Mouse (Mus musculus): ENCODE results near the gene Tescl. TPM values are rescaled to one million over a fixed set of nuclear protein-coding genes. Genes with fewer than 3 reads are reported as not detected.

Gene Tescl
- polyA plus RNA-seq, 1 experiment from 2014 or later = not detected

DNA sequence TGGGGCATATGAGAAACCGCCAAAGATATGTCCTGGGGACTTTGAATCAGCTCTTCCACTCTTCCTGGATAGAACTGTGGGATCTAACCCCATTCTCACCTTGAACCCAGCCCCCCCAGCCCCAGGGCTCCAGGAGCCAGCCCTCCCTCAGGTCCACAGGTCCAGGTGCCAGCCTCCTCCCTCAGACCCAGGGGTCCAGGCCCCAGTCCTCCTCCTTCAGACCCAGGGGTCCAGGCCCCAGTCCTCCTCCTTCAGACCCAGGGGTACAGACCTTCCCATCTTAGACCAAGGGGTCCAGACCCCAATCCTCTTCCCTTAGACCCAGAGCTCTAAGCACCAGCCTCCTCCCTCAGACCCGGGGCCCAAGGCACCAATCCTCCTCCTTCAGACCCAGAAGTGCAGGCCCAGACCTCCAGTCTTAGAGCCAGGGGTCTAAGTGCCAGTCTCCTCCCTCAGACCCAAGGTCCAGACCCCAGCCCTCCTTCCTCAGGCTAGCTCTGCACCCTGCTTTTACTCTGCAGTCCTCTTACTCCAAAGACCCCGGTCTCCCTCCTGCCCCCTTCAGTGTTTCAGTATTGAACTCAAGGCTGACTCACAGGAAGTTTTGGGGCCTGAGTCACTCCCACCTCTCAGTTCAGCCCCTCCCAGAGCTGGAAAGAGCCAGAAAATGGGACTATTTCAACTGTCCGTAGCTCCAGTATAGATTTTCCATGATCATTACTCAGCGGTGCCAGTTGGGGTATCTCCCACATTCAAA is 31.7 kb upstream of the Tescl start:
- no peaks in the 10 kb centered on the region for H3K27me3 ChIP-seq (ENCODE audit: control insufficient read depth, insufficient read depth, low read length)
- WGBS = 83% methylated on average over 5 of the region's 5 CpGs
- H3K36me3 ChIP-seq (ENCODE audit: control insufficient read depth, insufficient read depth, low read length) = no peaks in the 10 kb centered on the region
- ATAC-seq (ENCODE audit: insufficient read depth, low FRiP score, low TSS enrichment) = peak; percentile 36; the same call in 1 of the 2 replicates
- H3K9ac ChIP-seq (ENCODE audit: low read length) = no peak overlapping the region
- no peak overlapping the region for H3K27ac ChIP-seq (ENCODE audit: low read depth, low read length)
- H3K4me2 ChIP-seq (ENCODE audit: low read depth) = no peak overlapping the region
- DNase-seq (ENCODE audit: low spot score) = no peak
- H3K4me3 ChIP-seq (ENCODE audit: low read depth, low read length) = no peak overlapping the region
- no peaks in the 10 kb centered on the region for H3K9me3 ChIP-seq (ENCODE audit: control insufficient read depth, low read length)
- no peaks in the 10 kb centered on the region for H3K4me1 ChIP-seq (ENCODE audit: control insufficient read depth, insufficient read depth, low read length)

DNA sequence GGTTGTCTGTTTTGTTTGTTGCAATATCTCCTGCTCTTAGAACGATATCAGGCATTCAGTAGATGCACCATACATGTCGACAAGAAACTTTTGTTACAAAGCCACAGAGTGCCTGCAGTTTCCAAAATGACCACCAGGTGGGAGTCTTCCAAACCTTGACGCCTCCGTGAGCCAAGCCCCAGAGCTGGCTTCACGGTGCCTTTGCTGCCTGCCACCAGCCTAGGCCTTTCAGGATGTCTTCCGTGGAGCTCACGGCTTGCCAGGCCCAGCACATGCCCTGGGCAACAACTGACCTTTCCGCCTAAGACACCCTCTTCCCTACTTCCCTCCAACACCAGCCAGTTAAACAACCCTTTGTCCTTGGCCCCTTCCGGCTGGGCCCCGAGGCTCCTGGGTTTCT is 31.1 kb upstream of the Tescl start:
- Histone ChIP-seq H3K9me3 (ENCODE audit: control insufficient read depth, low read length) (no peaks in the 10 kb centered on the region), H3K4me3 (ENCODE audit: low read depth, low read length) (no peak overlapping the region), H3K4me2 (ENCODE audit: low read depth) (no peak overlapping the region), H3K36me3 (ENCODE audit: control insufficient read depth, insufficient read depth, low read length) (no peaks in the 10 kb centered on the region), H3K27me3 (ENCODE audit: control insufficient read depth, insufficient read depth, low read length) (no peaks in the 10 kb centered on the region), H3K9ac (ENCODE audit: low read length) (no peak overlapping the region), H3K4me1 (ENCODE audit: control insufficient read depth, insufficient read depth, low read length) (no peaks in the 10 kb centered on the region), H3K27ac (ENCODE audit: low read depth, low read length) (no peak overlapping the region)
- ATAC-seq (ENCODE audit: insufficient read depth, low FRiP score, low TSS enrichment) (peak; percentile 43), DNase-seq (ENCODE audit: low spot score) (peak; percentile 88)
- 25% methylated on average over 10 of the region's 10 CpGs for WGBS

DNA sequence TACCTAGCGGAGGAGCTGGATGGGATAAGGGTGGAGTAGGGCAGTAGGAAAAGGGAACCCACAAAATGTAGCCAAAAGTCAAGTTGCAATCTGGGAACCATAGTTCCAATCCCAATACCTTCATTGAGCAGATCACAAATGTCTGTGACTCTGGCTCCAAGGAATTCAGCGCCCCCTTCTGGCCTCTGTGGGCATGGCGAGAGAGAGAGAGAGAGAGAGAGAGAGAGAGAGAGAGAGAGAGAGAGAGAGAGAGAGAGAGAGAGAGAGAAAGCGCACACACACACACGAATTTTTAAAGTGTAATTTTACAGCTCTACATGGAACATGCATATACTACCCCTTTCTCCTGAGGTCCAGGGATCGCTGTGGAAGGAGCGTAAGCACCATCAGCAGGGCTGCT is 29.5 kb upstream of the Tescl start:
- Histone ChIP-seq H3K36me3 (ENCODE audit: control insufficient read depth, insufficient read depth, low read length) (no peaks in the 10 kb centered on the region), H3K4me1 (ENCODE audit: control insufficient read depth, insufficient read depth, low read length) (no peaks in the 10 kb centered on the region), H3K27ac (ENCODE audit: low read depth, low read length) (no peak overlapping the region), H3K4me2 (ENCODE audit: low read depth) (no peak overlapping the region), H3K9me3 (ENCODE audit: control insufficient read depth, low read length) (no peaks in the 10 kb centered on the region), H3K27me3 (ENCODE audit: control insufficient read depth, insufficient read depth, low read length) (no peaks in the 10 kb centered on the region), H3K9ac (ENCODE audit: low read length) (no peak overlapping the region), H3K4me3 (ENCODE audit: low read depth, low read length) (no peak overlapping the region)
- WGBS = 30% methylated on average over 7 of the region's 7 CpGs
- no peak for ATAC-seq (ENCODE audit: insufficient read depth, low FRiP score, low TSS enrichment)
- DNase-seq (ENCODE audit: low spot score) = peak; percentile 57

DNA sequence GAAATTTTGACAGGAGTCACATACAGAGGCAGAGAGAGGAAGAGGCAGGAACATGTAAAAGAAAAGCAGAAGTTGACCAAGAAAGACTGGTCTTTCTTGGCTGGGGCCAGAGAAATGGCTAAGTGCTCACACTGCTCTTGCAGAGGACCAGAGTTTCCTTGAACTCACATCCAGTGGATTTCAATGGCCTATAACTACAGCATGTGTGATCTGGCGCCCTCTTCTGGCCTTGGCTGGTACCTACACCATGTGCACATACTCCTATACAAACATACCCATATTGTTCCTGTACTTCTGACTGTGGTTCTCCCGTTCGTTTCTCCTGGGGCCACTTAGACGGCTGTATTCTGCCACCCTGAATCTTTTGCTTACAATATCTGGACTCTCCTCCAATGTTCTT is 27.3 kb upstream of the Tescl start:
- Histone ChIP-seq H3K27ac (ENCODE audit: low read depth, low read length) (no peak overlapping the region), H3K27me3 (ENCODE audit: control insufficient read depth, insufficient read depth, low read length) (no peaks in the 10 kb centered on the region), H3K4me1 (ENCODE audit: control insufficient read depth, insufficient read depth, low read length) (no peaks in the 10 kb centered on the region), H3K36me3 (ENCODE audit: control insufficient read depth, insufficient read depth, low read length) (no peaks in the 10 kb centered on the region), H3K9ac (ENCODE audit: low read length) (no peak overlapping the region), H3K9me3 (ENCODE audit: control insufficient read depth, low read length) (peaks cover 3% of the 10 kb centered on the region; the same call in 1 of the 2 replicates), H3K4me2 (ENCODE audit: low read depth) (no peak overlapping the region), H3K4me3 (ENCODE audit: low read depth, low read length) (no peak overlapping the region)
- DNase-seq (ENCODE audit: low spot score) (no peak), ATAC-seq (ENCODE audit: insufficient read depth, low FRiP score, low TSS enrichment) (no peak)
- WGBS = 74% methylated on average over 4 of the region's 4 CpGs

DNA sequence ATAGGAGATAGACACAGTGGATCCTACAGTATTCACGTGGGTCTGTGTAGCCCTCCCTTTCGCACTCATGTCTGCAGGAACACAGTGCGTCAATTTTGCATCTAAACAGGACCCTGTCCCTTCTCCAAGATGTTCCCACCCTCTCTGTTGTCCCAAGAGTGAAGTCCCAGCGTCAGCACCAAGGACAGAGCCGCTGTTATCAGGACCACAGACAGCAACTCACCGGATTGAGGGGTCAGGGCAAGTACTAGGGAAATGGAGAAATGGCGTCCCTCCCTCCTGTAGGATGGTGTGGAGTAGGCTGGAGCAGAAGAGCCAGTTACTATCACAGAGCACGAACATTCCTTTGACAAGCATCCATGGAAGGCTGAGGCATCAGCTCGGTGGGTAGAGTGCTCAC is 25.5 kb upstream of the Tescl start:
- WGBS = 35% methylated on average over 9 of the region's 9 CpGs
- no peak overlapping the region for H3K9ac ChIP-seq (ENCODE audit: low read length)
- no peak overlapping the region for H3K4me2 ChIP-seq (ENCODE audit: low read depth)
- no peaks in the 10 kb centered on the region for H3K27me3 ChIP-seq (ENCODE audit: control insufficient read depth, insufficient read depth, low read length)
- DNase-seq (ENCODE audit: low spot score) (peak; percentile 62), ATAC-seq (ENCODE audit: insufficient read depth, low FRiP score, low TSS enrichment) (no peak)
- peaks cover 3% of the 10 kb centered on the region; the same call in 1 of the 2 replicates for H3K9me3 ChIP-seq (ENCODE audit: control insufficient read depth, low read length)
- H3K4me1 ChIP-seq (ENCODE audit: control insufficient read depth, insufficient read depth, low read length) = no peaks in the 10 kb centered on the region
- no peak overlapping the region for H3K4me3 ChIP-seq (ENCODE audit: low read depth, low read length)
- no peak overlapping the region for H3K27ac ChIP-seq (ENCODE audit: low read depth, low read length)
- H3K36me3 ChIP-seq (ENCODE audit: control insufficient read depth, insufficient read depth, low read length) = no peaks in the 10 kb centered on the region

- H3K27ac ChIP-seq (ENCODE audit: low read depth, low read length) = no peak overlapping the region
- H3K4me3 ChIP-seq (ENCODE audit: low read depth, low read length) = no peak overlapping the region
- no peaks in the 10 kb centered on the region for H3K4me1 ChIP-seq (ENCODE audit: control insufficient read depth, insufficient read depth, low read length)
- DNase-seq (ENCODE audit: low spot score) (no peak), ATAC-seq (ENCODE audit: insufficient read depth, low FRiP score, low TSS enrichment) (no peak)
- 45% methylated on average over 4 of the region's 4 CpGs for WGBS
- no peaks in the 10 kb centered on the region for H3K36me3 ChIP-seq (ENCODE audit: control insufficient read depth, insufficient read depth, low read length)
- no peak overlapping the region for H3K9ac ChIP-seq (ENCODE audit: low read length)
- no peak overlapping the region for H3K4me2 ChIP-seq (ENCODE audit: low read depth)
- no peaks in the 10 kb centered on the region for H3K27me3 ChIP-seq (ENCODE audit: control insufficient read depth, insufficient read depth, low read length)
- H3K9me3 ChIP-seq (ENCODE audit: control insufficient read depth, low read length) = peaks cover 3% of the 10 kb centered on the region; the same call in 1 of the 2 replicates
Observed at GRCm38 (mm10) chr7:24357899-24358298, 24.2 kb upstream of the Tescl start.

- H3K36me3 ChIP-seq (ENCODE audit: control insufficient read depth, insufficient read depth, low read length) = no peaks in the 10 kb centered on the region
- no peaks in the 10 kb centered on the region for H3K4me1 ChIP-seq (ENCODE audit: control insufficient read depth, insufficient read depth, low read length)
- WGBS = 78% methylated on average over 10 of the region's 10 CpGs
- ATAC-seq (ENCODE audit: insufficient read depth, low FRiP score, low TSS enrichment) (no peak), DNase-seq (ENCODE audit: low spot score) (no peak)
- no peak overlapping the region for H3K4me3 ChIP-seq (ENCODE audit: low read depth, low read length)
- no peak overlapping the region for H3K4me2 ChIP-seq (ENCODE audit: low read depth)
- H3K9me3 ChIP-seq (ENCODE audit: control insufficient read depth, low read length) = peaks cover 3% of the 10 kb centered on the region; the same call in 1 of the 2 replicates
- H3K27ac ChIP-seq (ENCODE audit: low read depth, low read length) = no peak overlapping the region
- H3K27me3 ChIP-seq (ENCODE audit: control insufficient read depth, insufficient read depth, low read length) = no peaks in the 10 kb centered on the region
- no peak overlapping the region for H3K9ac ChIP-seq (ENCODE audit: low read length)
Observed at GRCm38 (mm10) chr7:24356081-24356480, 22.3 kb upstream of the Tescl start.

- Histone ChIP-seq H3K4me2 (ENCODE audit: low read depth) (no peak overlapping the region), H3K4me3 (ENCODE audit: low read depth, low read length) (no peak overlapping the region)
- 85% methylated on average over 6 of the region's 6 CpGs for WGBS
Observed at GRCm38 (mm10) chr7:24355646-24356045, 21.9 kb upstream of the Tescl start.

DNA sequence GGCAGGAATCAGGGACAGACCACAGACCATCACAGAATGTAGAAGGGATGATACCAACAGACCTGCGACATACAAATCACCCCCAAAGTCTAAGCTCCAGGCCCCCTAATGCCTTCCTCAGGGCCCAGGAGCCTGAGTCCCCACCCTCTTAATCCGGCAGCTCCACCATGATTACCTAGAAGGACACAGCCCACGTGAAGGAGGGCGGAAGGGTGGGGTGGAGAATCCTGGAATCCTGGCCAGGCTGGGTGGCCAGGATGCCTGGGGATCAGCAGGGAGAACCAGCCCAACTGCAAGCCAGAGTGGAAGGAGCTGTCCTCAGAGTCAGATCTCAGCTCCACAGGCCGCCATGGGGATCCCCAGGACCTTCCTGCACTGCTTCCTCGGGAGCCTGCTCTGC is 15.2 kb upstream of the Tescl start, which contains the start of gene Lypd5:
Gene Lypd5, plus strand, starts transcription at position 301 of the 400 bp plus-strand sequence.
- Histone ChIP-seq H3K9me3 (ENCODE audit: control insufficient read depth, low read length) (no peaks in the 10 kb centered on the region), H3K4me2 (ENCODE audit: low read depth) (no peak within 1 kb of the TSS), H3K9ac (ENCODE audit: low read length) (no peak within 1 kb of the TSS), H3K4me3 (ENCODE audit: low read depth, low read length) (no peak within 1 kb of the TSS), H3K36me3 (ENCODE audit: control insufficient read depth, insufficient read depth, low read length) (no peaks in the 10 kb centered on the region), H3K27ac (ENCODE audit: low read depth, low read length) (no peak within 1 kb of the TSS), H3K27me3 (ENCODE audit: control insufficient read depth, insufficient read depth, low read length) (no peaks in the 10 kb centered on the region), H3K4me1 (ENCODE audit: control insufficient read depth, insufficient read depth, low read length) (no peaks in the 10 kb centered on the region)
- ATAC-seq (ENCODE audit: insufficient read depth, low FRiP score, low TSS enrichment) (no peak), DNase-seq (ENCODE audit: low spot score) (no peak)
- 47% methylated on average over 6 of the region's 6 CpGs for WGBS

More at GRCm38 (mm10) chr7:24355646-24356045, 21.9 kb upstream of the Tescl start:
- H3K9me3 ChIP-seq (ENCODE audit: control insufficient read depth, low read length) = peaks cover 3% of the 10 kb centered on the region; the same call in 1 of the 2 replicates
- ATAC-seq (ENCODE audit: insufficient read depth, low FRiP score, low TSS enrichment) = no peak
- no peak overlapping the region for H3K9ac ChIP-seq (ENCODE audit: low read length)
- H3K4me1 ChIP-seq (ENCODE audit: control insufficient read depth, insufficient read depth, low read length) = no peaks in the 10 kb centered on the region
- no peak for DNase-seq (ENCODE audit: low spot score)
- no peaks in the 10 kb centered on the region for H3K27me3 ChIP-seq (ENCODE audit: control insufficient read depth, insufficient read depth, low read length)
- H3K36me3 ChIP-seq (ENCODE audit: control insufficient read depth, insufficient read depth, low read length) = no peaks in the 10 kb centered on the region
- H3K27ac ChIP-seq (ENCODE audit: low read depth, low read length) = no peak overlapping the region
